15 mouse cellular contexts compared by ENCODE assay signal in genomic region chr12:70302022-70302720, GRCm38 (mm10). TPM values are rescaled to one million over a fixed set of nuclear protein-coding genes. Genes with fewer than 3 reads are reported as not detected.
"Had no signal": no experiment of that assay in that cellular context is flagged by ENCODE, and none has a peak within 500 bp of the region (broad histone marks: within the 10 kb centered on the region; RNA-seq: fewer than 3 reads in every experiment).

No protein-coding gene starts in this region.

- H3K27me3 ChIP-seq: intestine, embryonic 15.5 days; limb, embryonic 12.5 days; neural tube, embryonic 15.5 days had no signal

- H3K36me3 ChIP-seq: intestine, embryonic 15.5 days; limb, embryonic 12.5 days; neural tube, embryonic 15.5 days had no signal

- DNase-seq: kidney, adult 18-20 months; kidney, postnatal 10 days; kidney, postnatal 4 days; lung, adult 18-20 months; lung, postnatal 4 days; right cerebral cortex, adult 18-20 months; right cerebral cortex, postnatal 25 days; thymus, postnatal 4 days had no signal

- H3K4me3 ChIP-seq: intestine, embryonic 15.5 days; limb, embryonic 12.5 days; myocyte; neural tube, embryonic 15.5 days had no signal

- H3K4me1 ChIP-seq: intestine, embryonic 15.5 days; limb, embryonic 12.5 days had no signal

- H3K27ac ChIP-seq: intestine, embryonic 15.5 days; limb, embryonic 12.5 days; liver, embryonic 14.5 days had no signal

- H3K9me3 ChIP-seq: intestine, embryonic 15.5 days; limb, embryonic 12.5 days; neural tube, embryonic 15.5 days had no signal

- ATAC-seq: intestine, embryonic 15.5 days had no signal

- H3K4me2 ChIP-seq: intestine, embryonic 15.5 days; limb, embryonic 12.5 days; midbrain, embryonic 11.5 days; neural tube, embryonic 15.5 days had no signal

- H3K9ac ChIP-seq: intestine, embryonic 15.5 days; limb, embryonic 12.5 days; liver, embryonic 14.5 days; neural tube, embryonic 15.5 days had no signal

RNA-seq across cellular contexts. Expression of gene Trim9, which starts 45.2 kb away (rescaled TPM):
- total RNA-seq: liver, adult 2 months had no signal
- polyA plus RNA-seq: liver, adult 2 months; myocyte had no signal
